Mouse (Mus musculus) liver, embryonic 11.5 days (tissue): ENCODE measurements around the gene Patj. TPM values are rescaled to one million over a fixed set of nuclear protein-coding genes. Genes with fewer than 3 reads are reported as not detected.

Experiments used
- ATAC-seq: fragments of 200-750 bp; cut with Nextera tagmentation; replicated peaks from 2 replicates; pipeline ENCODE4 v1.8.0; 2017; ENCODE audit warnings: moderate number of reproducible peaks, mild to moderate bottlenecking, moderate TSS enrichment, moderate library complexity; ENCODE audit not compliant: low FRiP score
- DNase-seq: peaks from one replicate; pipeline ENCODE4 v3.0.0-alpha.2; 2017; ENCODE audit warnings: low spot score
- H3K27ac ChIP-seq: fragments of 300-500 bp; sonication (generic); 2 replicates; pipeline ENCODE4 v1.5.1; 2014; ENCODE audit warnings: mild to moderate bottlenecking, low read depth, low read length, control low read depth
- H3K27me3 ChIP-seq: fragments of 300-500 bp; sonication (generic); replicated peaks from 2 replicates; pipeline ENCODE4 v1.6.1; 2014; ENCODE audit warnings: low read length, mixed read lengths; ENCODE audit not compliant: control insufficient read depth, insufficient read depth
- H3K36me3 ChIP-seq: fragments of 300-500 bp; sonication (generic); 2 replicates; pipeline ENCODE4 v1.6.1; 2014; ENCODE audit warnings: mild to moderate bottlenecking, low read length, moderate library complexity, mixed read lengths; ENCODE audit not compliant: control insufficient read depth, insufficient read depth
- H3K4me1 ChIP-seq: fragments of 300-500 bp; sonication (generic); replicated peaks from 2 replicates; pipeline ENCODE4 v1.6.1; 2014; ENCODE audit warnings: low read length, mixed read lengths; ENCODE audit not compliant: control insufficient read depth, insufficient read depth
- H3K4me2 ChIP-seq: fragments of 300-500 bp; sonication (generic); 2 replicates; pipeline ENCODE4 v1.6.1; 2014; ENCODE audit warnings: mild to moderate bottlenecking, control low read depth, moderate library complexity
- H3K4me3 ChIP-seq: fragments of 300-500 bp; sonication (generic); 2 replicates; pipeline ENCODE4 v1.5.1; 2014; ENCODE audit warnings: low read depth, low read length, control low read depth
- H3K9ac ChIP-seq: fragments of 300-500 bp; sonication (generic); 2 replicates; pipeline ENCODE4 v1.6.1; 2014; ENCODE audit warnings: low read depth, low read length, control low read depth
- H3K9me3 ChIP-seq: fragments of 300-500 bp; sonication (generic); 2 replicates; pipeline ENCODE4 v1.6.1; 2016; ENCODE audit warnings: low read length, inconsistent platforms, mixed read lengths; ENCODE audit not compliant: control insufficient read depth
- WGBS: fragments of 180-500 bp; shearing (Covaris S2); extraction: QIAGEN DNeasy Blood & Tissue Kit; methylation state at CpG from one replicate; pipeline ENCODE4 v1.1.7; 2014; 5-methylcytosine and 5-hydroxymethylcytosine counted together
- polyA plus RNA-seq: library from polyadenylated mRNA; unstranded; fragments of >200 nt; fragmentation: Nextera tagmentation; extraction: Ambion mirVana; gene quantifications from 2 replicates; pipeline ENCODE4 v1.2.1, GENCODE M21; 2014

Gene Patj
- polyA plus RNA-seq, 1 experiment from 2014 or later = 4.9 TPM

DNA sequence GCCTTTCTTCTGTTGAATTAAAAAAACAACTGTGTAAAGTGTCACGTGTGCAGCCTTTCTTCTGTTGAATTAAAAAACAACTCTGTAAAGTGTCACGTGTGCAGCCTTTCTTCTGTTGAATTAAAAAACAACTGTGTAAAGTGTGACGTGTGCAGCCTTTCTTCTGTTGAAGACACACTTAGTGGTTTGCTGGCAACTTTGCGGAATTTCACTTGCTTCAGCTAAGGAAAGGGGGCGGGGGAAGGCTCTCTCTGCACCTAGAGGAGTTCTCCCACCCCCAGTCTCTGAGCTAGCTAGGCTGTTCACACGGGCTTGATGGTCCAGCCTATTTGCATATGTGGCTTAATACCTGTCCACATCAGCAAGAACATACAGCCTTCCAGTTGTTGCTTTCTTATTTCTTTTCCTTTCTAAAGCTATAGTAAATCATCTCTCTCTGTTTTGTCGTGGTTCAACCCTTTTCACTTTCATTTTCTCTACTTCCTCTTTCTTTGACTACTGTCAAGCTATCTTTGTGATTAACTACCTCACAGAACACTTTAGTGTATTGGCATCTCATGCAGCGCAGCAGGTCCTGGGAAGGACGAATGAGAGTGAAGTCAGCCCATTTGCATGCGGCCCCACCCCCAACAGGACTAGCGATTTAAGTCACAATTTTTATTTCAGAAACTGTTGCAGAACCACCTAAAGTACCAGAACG lies 41.2 kb downstream of the Patj start:
- ATAC-seq = peak; percentile 73
- H3K4me2 ChIP-seq = peak overlapping the region; percentile 47
- no peaks in the 10 kb centered on the region; the same call in 1 of the 2 replicates for H3K4me1 ChIP-seq

GRCm38 (mm10) chr4:98439261-98440005 lies 43.8 kb downstream of the Patj start:
- Histone ChIP-seq H3K4me2 (no peak overlapping the region), H3K4me1 (no peaks in the 10 kb centered on the region; the same call in 1 of the 2 replicates), H3K9me3 (no peaks in the 10 kb centered on the region), H3K27ac (no peak overlapping the region), H3K4me3 (no peak overlapping the region), H3K27me3 (no peaks in the 10 kb centered on the region), H3K9ac (no peak overlapping the region), H3K36me3 (no peaks in the 10 kb centered on the region)
- no peak for DNase-seq
- WGBS = 82% methylated on average over 8 of the region's 8 CpGs
- no peak for ATAC-seq

More for the DNA sequence above, 41.2 kb downstream of the Patj start:
- 43% methylated on average over 12 of the region's 12 CpGs for WGBS
- no peak overlapping the region for H3K9ac ChIP-seq
- H3K27ac ChIP-seq = no peak overlapping the region
- peak overlapping the region; percentile 35 for H3K4me3 ChIP-seq
- H3K27me3 ChIP-seq = no peaks in the 10 kb centered on the region
- H3K36me3 ChIP-seq = no peaks in the 10 kb centered on the region
- DNase-seq = no peak
- H3K9me3 ChIP-seq = no peaks in the 10 kb centered on the region

- no peak overlapping the region for H3K27ac ChIP-seq
- WGBS = 85% methylated on average over 3 of the region's 3 CpGs
- no peak overlapping the region for H3K9ac ChIP-seq
- no peak for DNase-seq
- H3K36me3 ChIP-seq = no peaks in the 10 kb centered on the region
- no peaks in the 10 kb centered on the region for H3K27me3 ChIP-seq
- H3K4me3 ChIP-seq = no peak overlapping the region
- no peak overlapping the region for H3K4me2 ChIP-seq
- ATAC-seq = no peak
- H3K4me1 ChIP-seq = no peaks in the 10 kb centered on the region; the same call in 1 of the 2 replicates
- H3K9me3 ChIP-seq = no peaks in the 10 kb centered on the region
Measured at GRCm38 (mm10) chr4:98441248-98441647, 45.7 kb downstream of the Patj start.

DNA sequence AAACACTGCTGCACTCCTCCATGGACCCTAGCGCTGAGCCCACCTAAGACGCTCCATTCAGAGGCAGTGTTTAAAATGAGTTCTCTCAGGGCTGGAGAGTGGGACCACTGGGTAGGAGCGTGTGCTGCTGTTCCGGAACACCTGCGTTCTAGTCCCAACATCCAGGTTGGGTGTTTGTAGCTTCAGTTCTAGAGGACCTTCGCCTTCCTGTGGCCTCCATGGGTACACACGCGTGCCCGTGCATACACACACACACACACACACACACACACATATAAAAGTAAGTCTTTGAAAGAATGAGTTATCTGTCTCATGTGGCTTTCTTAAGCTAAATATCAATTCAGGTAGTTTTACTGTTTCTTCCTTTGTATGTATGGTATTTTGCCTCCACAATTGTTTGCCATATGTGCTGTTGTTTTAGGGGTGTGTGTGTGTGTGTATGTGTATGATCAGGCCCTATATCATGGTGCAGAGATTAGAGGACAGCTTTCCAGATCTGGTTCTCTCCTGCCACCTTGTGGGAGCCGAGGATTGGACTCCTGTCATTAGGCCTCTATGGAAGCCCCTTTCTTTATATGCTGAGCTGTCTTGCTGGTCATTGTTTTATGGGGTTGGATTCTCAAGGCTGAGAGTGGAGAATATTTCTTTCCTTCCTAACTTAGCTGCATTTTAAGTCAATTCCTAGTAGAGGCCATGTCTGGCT lies 49.0 kb downstream of the Patj start:
- Histone ChIP-seq H3K27me3 (no peaks in the 10 kb centered on the region), H3K27ac (no peak overlapping the region), H3K36me3 (no peaks in the 10 kb centered on the region), H3K4me2 (no peak overlapping the region), H3K9me3 (no peaks in the 10 kb centered on the region), H3K9ac (no peak overlapping the region), H3K4me1 (no peaks in the 10 kb centered on the region), H3K4me3 (no peak overlapping the region)
- WGBS = 80% methylated on average over 10 of the region's 10 CpGs
- ATAC-seq (no peak), DNase-seq (no peak)

DNA sequence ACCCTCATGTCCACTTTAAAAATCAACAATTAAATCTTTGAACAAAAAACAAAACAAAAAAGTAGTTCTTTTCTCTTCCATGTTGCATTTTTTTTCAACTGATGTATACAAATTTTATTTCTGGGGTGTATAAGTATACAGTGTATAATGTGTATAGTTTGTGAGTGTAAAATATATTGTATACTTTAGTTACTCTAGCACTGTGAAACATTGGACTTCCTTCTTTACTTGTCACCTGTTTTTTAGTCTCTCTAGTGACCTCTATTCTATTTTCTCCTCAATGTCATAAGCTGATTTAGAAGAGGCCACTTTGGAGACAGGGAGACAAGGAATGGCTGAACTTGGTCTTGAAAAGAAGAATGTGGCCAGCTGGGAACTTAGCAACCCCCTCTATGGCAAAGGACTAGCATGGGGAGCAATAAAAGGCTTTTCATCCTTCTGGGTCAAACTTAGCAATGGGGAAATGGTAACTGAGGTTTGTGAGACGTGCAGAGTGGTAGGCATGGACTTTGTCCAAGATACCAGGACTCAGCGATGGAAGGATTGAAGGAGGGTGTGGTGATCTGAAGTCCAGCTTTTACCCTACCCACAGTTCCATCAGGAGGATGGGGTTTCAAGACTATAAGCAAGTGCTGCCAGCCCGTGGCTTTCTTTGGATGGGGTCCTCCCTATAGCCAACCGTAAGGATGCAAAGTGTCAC lies 54.1 kb downstream of the Patj start:
- H3K4me3 ChIP-seq = no peak overlapping the region
- H3K4me1 ChIP-seq = no peaks in the 10 kb centered on the region; the same call in 1 of the 2 replicates
- no peak overlapping the region for H3K27ac ChIP-seq
- no peak for ATAC-seq
- no peaks in the 10 kb centered on the region for H3K27me3 ChIP-seq
- no peaks in the 10 kb centered on the region for H3K36me3 ChIP-seq
- no peak for DNase-seq
- H3K9me3 ChIP-seq = no peaks in the 10 kb centered on the region
- 68% methylated on average over 4 of the region's 4 CpGs for WGBS
- H3K9ac ChIP-seq = no peak overlapping the region
- H3K4me2 ChIP-seq = no peak overlapping the region

DNA sequence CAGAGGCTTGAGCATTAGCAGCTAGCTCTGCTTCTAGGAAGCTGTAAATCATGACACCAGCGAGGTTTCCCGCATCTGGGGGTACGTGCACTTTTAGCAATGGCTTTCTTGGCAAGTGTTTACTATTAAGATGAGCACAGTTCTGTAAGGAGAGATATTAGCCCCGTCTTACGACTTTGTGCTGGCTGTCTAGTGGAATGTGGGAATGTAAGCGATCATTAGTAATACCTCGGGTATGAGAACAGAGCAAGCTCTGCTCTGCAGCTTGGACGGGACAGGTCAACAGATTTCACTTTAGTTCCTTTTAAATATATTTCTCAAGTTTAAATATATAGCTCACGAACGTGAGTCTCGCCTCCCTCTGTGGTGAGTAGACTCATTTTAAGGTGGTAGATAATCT lies 54.7 kb downstream of the Patj start:
- no peaks in the 10 kb centered on the region for H3K9me3 ChIP-seq
- WGBS = 72% methylated on average over 11 of the region's 11 CpGs
- no peaks in the 10 kb centered on the region for H3K36me3 ChIP-seq
- H3K4me2 ChIP-seq = no peak overlapping the region
- DNase-seq (no peak), ATAC-seq (no peak)
- no peak overlapping the region for H3K9ac ChIP-seq
- no peak overlapping the region for H3K27ac ChIP-seq
- H3K4me3 ChIP-seq = no peak overlapping the region
- H3K27me3 ChIP-seq = no peaks in the 10 kb centered on the region
- no peaks in the 10 kb centered on the region; the same call in 1 of the 2 replicates for H3K4me1 ChIP-seq

DNA sequence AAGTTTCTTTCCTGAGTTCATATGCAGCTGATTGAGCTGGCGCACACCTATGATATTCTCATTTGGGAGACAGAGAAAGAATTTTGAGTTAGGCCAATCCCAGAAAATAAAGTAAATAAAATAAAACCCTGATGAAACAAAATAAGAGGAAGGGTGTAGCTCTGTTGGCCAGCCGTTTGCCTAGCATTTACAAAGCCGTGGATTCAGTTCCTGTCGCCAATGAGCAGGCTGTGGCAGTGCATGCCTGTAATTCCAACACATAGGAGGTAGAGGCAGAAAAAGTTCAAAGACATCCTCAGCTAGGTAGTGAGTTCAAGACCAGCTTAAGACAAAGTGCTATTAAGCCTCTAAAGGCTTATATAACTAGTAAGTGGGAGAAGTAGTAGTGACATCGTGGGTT lies 55.2 kb downstream of the Patj start:
- Histone ChIP-seq H3K9ac (no peak overlapping the region), H3K36me3 (no peaks in the 10 kb centered on the region), H3K4me1 (no peaks in the 10 kb centered on the region; the same call in 1 of the 2 replicates), H3K9me3 (no peaks in the 10 kb centered on the region), H3K27ac (no peak overlapping the region), H3K27me3 (no peaks in the 10 kb centered on the region), H3K4me2 (no peak overlapping the region), H3K4me3 (no peak overlapping the region)
- DNase-seq = no peak
- no peak for ATAC-seq
- WGBS = 84% methylated on average over 5 of the region's 5 CpGs

DNA sequence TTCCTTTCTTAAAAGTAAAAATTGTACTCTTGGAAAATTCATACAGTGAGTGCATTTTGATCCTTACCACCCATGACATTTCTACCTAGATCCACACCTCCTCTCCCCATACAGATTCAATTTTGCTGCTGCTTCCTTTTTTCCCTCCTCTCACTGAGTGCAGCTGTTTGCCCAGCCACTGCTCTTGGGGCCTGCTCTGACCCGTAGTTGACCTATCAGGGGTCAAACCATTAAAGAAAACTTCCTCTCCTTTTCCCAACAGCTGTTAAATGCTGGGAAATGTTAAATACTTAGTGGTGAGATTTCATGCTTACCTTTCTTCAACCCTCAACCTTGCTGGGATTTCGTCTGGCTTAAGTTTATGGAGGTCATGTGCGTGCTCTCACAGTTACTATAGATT lies 55.7 kb downstream of the Patj start:
- ATAC-seq (no peak), DNase-seq (no peak)
- Histone ChIP-seq H3K4me3 (no peak overlapping the region), H3K9ac (no peak overlapping the region), H3K4me1 (no peaks in the 10 kb centered on the region; the same call in 1 of the 2 replicates), H3K27me3 (no peaks in the 10 kb centered on the region), H3K9me3 (no peaks in the 10 kb centered on the region), H3K4me2 (no peak overlapping the region), H3K27ac (no peak overlapping the region), H3K36me3 (no peaks in the 10 kb centered on the region)
- 67% methylated on average over 3 of the region's 3 CpGs for WGBS
